Mouse (Mus musculus) liver, adult (tissue): ENCODE results near the gene 4930404N11Rik.

Experiments
- GATA4 ChIP-seq: IDR thresholded peaks from 2 replicates; pipeline ENCODE4 v1.6.1; 2014; ENCODE audit warnings: mild to moderate bottlenecking, low read length; ENCODE audit not compliant: insufficient replicate concordance

4930404N11Rik gene

GRCm38 (mm10) chr10:81389801-81390677 is 24.4 kb upstream of the 4930404N11Rik start:
- TF ChIP-seq GATA4, result no peak

GRCm38 (mm10) chr10:81389373-81389772 is 23.8 kb upstream of the 4930404N11Rik start:
- TF ChIP-seq GATA4, result no peak

GRCm38 (mm10) chr10:81388505-81389055 is 23.0 kb upstream of the 4930404N11Rik start, which contains the start of gene Gm48552:
Gm48552 (plus strand) TSS chr10:81389005.
- TF ChIP-seq GATA4, result no peak

- TF ChIP-seq GATA4, result no peak
These were observed 22.1 kb upstream of the 4930404N11Rik start for GRCm38 (mm10) chr10:81387716-81388115.

GRCm38 (mm10) chr10:81385603-81386306 is 20.1 kb upstream of the 4930404N11Rik start:
- no peak for TF ChIP-seq GATA4

GRCm38 (mm10) chr10:81384605-81384982 is 19.0 kb upstream of the 4930404N11Rik start:
- TF ChIP-seq GATA4, result no peak

GRCm38 (mm10) chr10:81383802-81384604 is 18.4 kb upstream of the 4930404N11Rik start, which contains the start of the genes Dohh and Gm48551:
Dohh (plus strand) TSS chr10:81384428.
Gm48551 (plus strand) TSS chr10:81384466.
- TF ChIP-seq GATA4, result no peak

GRCm38 (mm10) chr10:81382039-81382438 is 16.4 kb upstream of the 4930404N11Rik start:
- no peak for TF ChIP-seq GATA4

- TF ChIP-seq GATA4, result no peak
These were observed 14.3 kb upstream of the 4930404N11Rik start for GRCm38 (mm10) chr10:81379809-81380378.

GRCm38 (mm10) chr10:81379183-81379553 is 13.6 kb upstream of the 4930404N11Rik start:
- TF ChIP-seq GATA4, result no peak

- peak; percentile 3; the same call in 1 of the 2 replicates for TF ChIP-seq GATA4
These were observed 13.1 kb upstream of the 4930404N11Rik start for GRCm38 (mm10) chr10:81378553-81379182.

- 0 out of 2 replicates have a peak, but pooled peaks have one; percentile 45 for TF ChIP-seq GATA4
These were observed 12.4 kb upstream of the 4930404N11Rik start, which contains the start of gene Fzr1 for GRCm38 (mm10) chr10:81377793-81378552. Fzr1 (minus strand) TSS chr10:81378516.

- no peak for TF ChIP-seq GATA4
These were observed 11.7 kb upstream of the 4930404N11Rik start for GRCm38 (mm10) chr10:81377362-81377664.
